Comparison of ENCODE assay signal across 12 mouse cellular contexts in the genomic region with DNA sequence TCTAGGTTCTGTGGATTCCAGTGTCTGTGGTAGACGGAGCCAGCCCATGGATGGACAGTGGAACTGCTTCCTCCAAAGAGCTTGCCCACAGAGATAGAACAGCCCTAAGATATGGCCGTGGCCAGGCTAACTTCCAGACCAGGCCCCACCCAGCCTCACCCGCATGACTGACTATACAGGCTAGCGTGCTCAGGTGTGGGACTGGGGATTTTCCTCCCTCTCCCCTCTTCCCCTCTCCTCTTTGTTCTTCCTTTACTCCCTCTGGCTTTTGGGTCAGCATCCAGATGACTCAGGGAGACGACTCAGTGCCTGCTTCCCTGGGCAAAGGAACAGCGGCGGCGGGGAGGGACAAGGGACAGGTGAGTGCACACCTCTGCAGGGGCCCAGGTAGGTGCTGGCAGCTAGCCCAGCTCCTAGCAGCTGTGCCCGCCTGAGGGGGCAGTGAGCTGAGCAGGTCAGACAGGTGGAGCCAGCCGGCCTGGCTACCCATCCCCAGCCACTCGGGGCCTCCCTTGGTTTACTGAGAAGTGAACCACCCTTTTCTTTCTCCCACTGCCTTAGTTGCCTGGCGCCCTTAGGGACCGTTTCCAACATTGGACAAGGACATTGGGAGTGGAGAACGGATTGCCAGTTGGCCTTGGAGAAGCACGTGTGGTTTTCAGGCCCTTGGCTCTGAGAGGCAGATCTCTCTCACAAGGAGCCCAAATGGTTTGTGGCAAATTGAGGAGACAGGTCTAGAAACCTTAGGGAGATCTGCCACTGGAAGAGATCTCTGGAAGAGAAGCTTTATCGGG. TPM values are rescaled to one million over a fixed set of nuclear protein-coding genes. Genes with fewer than 3 reads are reported as not detected.
DNase-seq lines count a peak whose midpoint lies in the region; ATAC-seq lines count a peak whose summit lies in the region.
"Had no signal": no experiment of that assay in that cellular context is flagged by ENCODE, and none has a peak within 500 bp of the region (broad histone marks: within the 10 kb centered on the region; RNA-seq: fewer than 3 reads in every experiment).

No protein-coding gene starts in this region.

- DNase-seq in cerebellum, postnatal 14 days = peak; percentile 15 to 27
- no peak for DNase-seq in cerebellum, adult 9-10 months
- peak; percentile 12 for DNase-seq in 3T3-L1 (ENCODE audit: low read depth, low spot score)
- no peak for DNase-seq in intestine, embryonic 14.5 days (ENCODE audit: low spot score)
- DNase-seq in kidney, postnatal 36 days = peak; percentile 60 to 72
- no peak for DNase-seq in heart, adult 9 months (ENCODE audit: low spot score in 2 of 2)
- no peak for DNase-seq in layer of hippocampus, adult 9-10 months (ENCODE audit: low spot score)
- no peak for DNase-seq in gastrocnemius, adult 18-20 months (ENCODE audit: low spot score)
- DNase-seq: cerebellum, adult 18-20 months had no signal

- H3K27me3 ChIP-seq in intestine, embryonic 14.5 days (replicated peaks; ENCODE audit: control insufficient read depth, insufficient read depth, low read length) = no peaks in the 10 kb centered on the region
- H3K27me3 ChIP-seq: hindbrain, embryonic 15.5 days had no signal

- H3K4me2 ChIP-seq in intestine, embryonic 14.5 days (ENCODE audit: low read length) = no peak overlapping the region
- H3K4me2 ChIP-seq: hindbrain, embryonic 15.5 days had no signal

- peaks cover 14% of the 10 kb centered on the region for H3K4me1 ChIP-seq in intestine, embryonic 14.5 days (replicated peaks; ENCODE audit: control insufficient read depth, insufficient read depth, low read length)
- H3K4me1 ChIP-seq: hindbrain, embryonic 15.5 days had no signal

- no peaks in the 10 kb centered on the region for H3K9me3 ChIP-seq in intestine, embryonic 14.5 days (ENCODE audit: control insufficient read depth, low read length)
- H3K9me3 ChIP-seq: hindbrain, embryonic 15.5 days had no signal

- no peak overlapping the region for H3K27ac ChIP-seq in intestine, embryonic 14.5 days (ENCODE audit: low read depth)
- H3K27ac ChIP-seq: hindbrain, embryonic 15.5 days had no signal

- WGBS in intestine, embryonic 14.5 days = 72% methylated on average over 16 of the region's 16 CpGs

- H3K9ac ChIP-seq in intestine, embryonic 14.5 days (ENCODE audit: low read length) = no peak overlapping the region
- H3K9ac ChIP-seq: hindbrain, embryonic 15.5 days had no signal

- ATAC-seq in intestine, embryonic 14.5 days (replicated peaks; ENCODE audit: low FRiP score, low TSS enrichment, low read depth) = 0 out of 2 replicates have a peak, but pooled peaks have one; percentile 12

- no peak overlapping the region for H3K4me3 ChIP-seq in intestine, embryonic 14.5 days (ENCODE audit: low read depth, low read length)
- H3K4me3 ChIP-seq: hindbrain, embryonic 15.5 days had no signal

- no peaks in the 10 kb centered on the region for H3K36me3 ChIP-seq in intestine, embryonic 14.5 days (ENCODE audit: control insufficient read depth, insufficient read depth, low read length)
- H3K36me3 ChIP-seq: hindbrain, embryonic 15.5 days had no signal

RNA-seq across cellular contexts. Expression of a gene that starts 25.5 kb away (rescaled TPM):
- polyA plus RNA-seq in intestine, embryonic 14.5 days (2014; fragmentation: Nextera tagmentation; extraction: Ambion mirVana) = 0.42 and 0.44 TPM in 2 replicates
- 10 to 100 TPM; 34.5 to 38.2 TPM for total RNA-seq in gastrocnemius, adult 18-20 months (2021)

RNA-seq across cellular contexts. Expression of a gene that starts 52.8 kb away (rescaled TPM):
- polyA plus RNA-seq in intestine, embryonic 14.5 days (2014; fragmentation: Nextera tagmentation; extraction: Ambion mirVana) = 11.9 and 14.0 TPM in 2 replicates
- total RNA-seq in gastrocnemius, adult 18-20 months (2021) = 10 to 100 TPM; 45.5 to 56.8 TPM

RNA-seq across cellular contexts. Expression of a gene that starts 57.5 kb away (rescaled TPM):
- 1.3 and 1.9 TPM in 2 replicates for polyA plus RNA-seq in intestine, embryonic 14.5 days (2014; fragmentation: Nextera tagmentation; extraction: Ambion mirVana)
- not detected for total RNA-seq in gastrocnemius, adult 18-20 months (2021)
- total RNA-seq: granulocyte monocyte progenitor cell, adult 5-6 weeks; neutrophil, adult 5-6 weeks had no signal

Comparison
In these comparisons a context has a peak if more than half of its experiments do, and no peak if none do; other contexts are left out.
1. DNase-seq: peak in cerebellum, postnatal 14 days (2 of 2), 3T3-L1 (single experiment) and kidney, postnatal 36 days (2 of 2); none in cerebellum, adult 9-10 months (single experiment), intestine, embryonic 14.5 days (single experiment), heart, adult 9 months (0 of 2), layer of hippocampus, adult 9-10 months (single experiment) and gastrocnemius, adult 18-20 months (single experiment).